Comparison of ENCODE assay signal across 23 mouse cellular contexts in genomic region chr11:89105211-89105610, GRCm38 (mm10). TPM values are rescaled to one million over a fixed set of nuclear protein-coding genes. Genes with fewer than 3 reads are reported as not detected.
"Had no signal": no experiment of that assay in that cellular context is flagged by ENCODE, and none has a peak within 500 bp of the region (broad histone marks: within the 10 kb centered on the region; RNA-seq: fewer than 3 reads in every experiment).

No protein-coding gene starts in this region.

- H3K27me3 ChIP-seq: liver, embryonic 13.5 days had no signal

- H3K36me3 ChIP-seq: liver, embryonic 13.5 days had no signal

- H3K9ac ChIP-seq: liver, embryonic 13.5 days had no signal

- DNase-seq: kidney, postnatal 10 days; kidney, postnatal 36 days; layer of hippocampus, postnatal 36 days; lung, adult 2 months; lung, postnatal 14 days; midbrain, embryonic 14.5 days; thymus, adult 18-20 months had no signal

- H3K9me3 ChIP-seq: liver, embryonic 13.5 days had no signal

- H3K4me3 ChIP-seq: left cerebral cortex, adult 2 months; liver, embryonic 13.5 days had no signal

- H3K4me2 ChIP-seq: liver, embryonic 13.5 days; midbrain, embryonic 11.5 days had no signal

- H3K27ac ChIP-seq: left cerebral cortex, adult 2 months; liver, embryonic 13.5 days; stomach, postnatal 0 days had no signal

RNA-seq across cellular contexts. Expression of gene Gm525, which starts 31.6 kb away (rescaled TPM):
- total RNA-seq: layer of hippocampus, adult 8-10 months; layer of hippocampus, postnatal 10 days; layer of hippocampus, postnatal 36 days; left cerebral cortex, postnatal 10 days; left cerebral cortex, postnatal 36 days; liver, adult 2 months; megakaryocyte progenitor cell, adult 5-6 weeks; megakaryocyte-erythroid progenitor cell, adult 5-6 weeks; midbrain, postnatal 0 days had no signal
- polyA plus RNA-seq: kidney, embryonic 14.5 days; limb, embryonic 11.5 days; liver, adult 2 months; liver, embryonic 13.5 days; midbrain, embryonic 11.5 days; midbrain, embryonic 14.5 days; neural tube, embryonic 11.5 days; neural tube, embryonic 14.5 days had no signal
